8 mouse cellular contexts compared by ENCODE assay signal in the genomic region with DNA sequence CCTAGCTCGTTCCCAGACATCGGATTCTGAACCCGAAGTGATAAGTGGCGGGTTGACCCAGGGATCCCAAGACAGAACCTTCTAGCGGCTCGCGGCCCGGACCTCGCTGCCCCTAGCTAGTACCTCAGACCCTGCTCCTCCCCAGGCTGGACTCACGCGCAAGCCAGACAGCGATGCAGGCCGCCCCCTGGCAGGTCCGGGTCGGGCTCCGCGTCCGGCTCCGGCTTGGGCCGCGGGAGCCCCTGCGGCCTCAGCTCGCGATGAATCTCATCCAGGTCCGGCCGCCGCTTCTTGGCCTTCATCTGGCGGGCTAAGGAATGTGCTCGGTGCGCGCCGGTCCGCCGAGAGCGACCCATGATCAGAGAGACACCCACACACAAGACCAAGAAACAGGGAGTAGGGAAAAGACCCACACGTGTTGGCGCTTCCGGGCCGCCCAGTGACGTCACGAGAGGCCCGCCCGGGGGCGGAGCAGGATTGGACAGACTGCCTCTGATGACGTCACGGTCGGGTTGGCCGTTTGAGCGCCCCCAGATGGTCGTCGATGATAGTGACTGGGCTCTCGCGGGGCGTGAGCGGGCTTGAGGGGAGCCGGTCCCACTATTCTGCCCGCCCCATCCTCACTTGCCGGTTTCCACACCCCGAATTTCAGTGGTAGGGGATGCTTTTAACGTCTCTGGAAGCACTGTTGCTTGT. TPM values are rescaled to one million over a fixed set of nuclear protein-coding genes. Genes with fewer than 3 reads are reported as not detected.
DNase-seq lines count a peak whose midpoint lies in the region; ATAC-seq and TF ChIP-seq lines count a peak whose summit lies in the region.

TSS of gene Zfp593 (minus strand) at position 445 of the 696 bp plus-strand sequence.

- H3K9me3 ChIP-seq in hindbrain, postnatal 0 days (ENCODE audit: low read length), result no peaks in the 10 kb centered on the region

- peak within 1 kb of the TSS; percentile 88 for H3K4me2 ChIP-seq in hindbrain, postnatal 0 days (ENCODE audit: low read depth, low read length)

- H3K27ac ChIP-seq in hindbrain, postnatal 0 days, result peak within 1 kb of the TSS; percentile 54; the same call in 1 of the 2 replicates
- peak within 1 kb of the TSS; percentile 47 for H3K27ac ChIP-seq in left cerebral cortex, adult 2 months

- intact Hi-C loops in left cerebral cortex, adult 2 months (cut with DNase I), result loop anchor here (2.0 kb wide), 2 partner anchors 42 to 58 kb away; partner anchors contain the start of genes Cep85 and Pdik1l

- TF ChIP-seq CTCF in hindbrain, postnatal 0 days (IDR thresholded peaks at IDR 0.05; ENCODE audit: low read depth), result peak; percentile 83
- TF ChIP-seq CTCF in left cerebral cortex, adult 2 months (IDR thresholded peaks at IDR 0.05), result peak; percentile 90

- WGBS in hindbrain, postnatal 0 days, result under 1% methylated on average over 60 of the region's 60 CpGs

- no peaks in the 10 kb centered on the region for H3K27me3 ChIP-seq in hindbrain, postnatal 0 days (ENCODE audit: insufficient read depth, low read length)

- H3K4me1 ChIP-seq in hindbrain, postnatal 0 days (ENCODE audit: insufficient read depth, low read length), result peaks cover 15% of the 10 kb centered on the region

- H3K4me3 ChIP-seq in hindbrain, postnatal 0 days (ENCODE audit: low read length), result peak within 1 kb of the TSS; percentile 72
- peak within 1 kb of the TSS; percentile 77 for H3K4me3 ChIP-seq in left cerebral cortex, adult 2 months

- H3K9ac ChIP-seq in hindbrain, postnatal 0 days (replicated peaks; ENCODE audit: low read length), result peak within 1 kb of the TSS; percentile 71

- H3K36me3 ChIP-seq in hindbrain, postnatal 0 days (ENCODE audit: insufficient read depth, low read length), result no peaks in the 10 kb centered on the region

- ATAC-seq in hindbrain, postnatal 0 days, result peak; percentile 85
- ATAC-seq in megakaryocyte, adult 5-6 weeks (ENCODE audit: poor library complexity, severe bottlenecking), result peak; percentile 90

- peak; percentile 77 for DNase-seq in WW6 (ENCODE audit: low read depth, low spot score)
- peak; percentile 94 to 97 for DNase-seq in cerebellum, postnatal 4 days (ENCODE audit: low spot score in 2 of 2)
- peak; percentile 95 for DNase-seq in gastrocnemius, adult 18-20 months (ENCODE audit: low spot score)
- DNase-seq in hindbrain, postnatal 0 days (ENCODE audit: low spot score), result peak; percentile 96
- DNase-seq in left cerebral cortex, adult 2 months (ENCODE audit: extremely low spot score in 1 of 2, low spot score in 2 of 2), result peak; percentile 95 to 97
- peak; percentile 96 to 98 for DNase-seq in right cerebral cortex, adult 2 months (ENCODE audit: low spot score in 2 of 2)
- peak; percentile 96 for DNase-seq in urinary bladder, postnatal 14 days (ENCODE audit: low spot score)

RNA-seq across cellular contexts. Expression of gene Zfp593, which starts in this region (rescaled TPM):
- total RNA-seq in gastrocnemius, adult 18-20 months (2021), result 1 to 10 TPM; 4.7 to 5.7 TPM
- total RNA-seq in hindbrain, postnatal 0 days (2014; rRNA removed), result 10.2 and 10.6 TPM in 2 replicates
- polyA plus RNA-seq in hindbrain, postnatal 0 days (2015; fragmentation: Nextera tagmentation; extraction: Ambion mirVana), result 11.0 and 12.5 TPM in 2 replicates
- total RNA-seq in left cerebral cortex, adult 2 months (2021), result 10 to 100 TPM; 11.6 to 12.9 TPM
- 3.5 and 4.6 TPM in 2 replicates for total RNA-seq in megakaryocyte, adult 5-6 weeks (2015)
- 3.8 and 5.9 TPM in 2 replicates for total RNA-seq in megakaryocyte, adult 5-6 weeks (2017)

Comparison
In these comparisons a context has a peak if more than half of its experiments do, and no peak if none do; other contexts are left out.
1. Peak in every context shown above with its lines: DNase-seq, ATAC-seq, H3K4me3 ChIP-seq and H3K27ac ChIP-seq.